Mouse (Mus musculus) embryonic fibroblast, embryonic 13.5 days (primary cell): ENCODE data around the gene Ppat. TPM values are rescaled to one million over a fixed set of nuclear protein-coding genes. Genes with fewer than 3 reads are reported as not detected.
"Not testable (repeated sequence)": the region's sequence is repeated elsewhere in the genome, so short reads cannot be mapped to it uniquely, and the experiment has no call there.

Experiments
- H3K27ac ChIP-seq: 2 replicates; pipeline ENCODE4 v1.5.1; 2012; ENCODE audit warnings: low read length, control low read depth, inconsistent platforms; ENCODE audit not compliant: insufficient read depth
- H3K4me1 ChIP-seq: 2 replicates; pipeline ENCODE4 v1.6.1; 2011; ENCODE audit warnings: low read length; ENCODE audit not compliant: control insufficient read depth, insufficient read depth
- H3K4me3 ChIP-seq: 2 replicates; pipeline ENCODE4 v1.5.1; 2011; ENCODE audit warnings: mild to moderate bottlenecking, control low read depth, low read length; ENCODE audit not compliant: insufficient read depth
- CTCF ChIP-seq: IDR thresholded peaks from 2 replicates; pipeline ENCODE4 v1.5.1; 2011; ENCODE audit warnings: mild to moderate bottlenecking, control low read depth, low read length, moderate library complexity, borderline replicate concordance; ENCODE audit not compliant: insufficient read depth
- POLR2A ChIP-seq: IDR thresholded peaks from 2 replicates; pipeline ENCODE4 v1.6.1; 2011; ENCODE audit warnings: low read depth, mild to moderate bottlenecking, control low read depth, low read length, moderate library complexity
- polyA plus RNA-seq: library from polyadenylated mRNA; stranded (reverse); fragments of >200 nt; gene quantifications from 2 replicates; pipeline ENCODE4 v1.2.4, GENCODE M21; 2011; ENCODE audit warnings: low read depth; ENCODE audit not compliant: missing spikeins, insufficient read length

The Ppat gene
- polyA plus RNA-seq, 1 experiment, result 17.0 TPM

DNA sequence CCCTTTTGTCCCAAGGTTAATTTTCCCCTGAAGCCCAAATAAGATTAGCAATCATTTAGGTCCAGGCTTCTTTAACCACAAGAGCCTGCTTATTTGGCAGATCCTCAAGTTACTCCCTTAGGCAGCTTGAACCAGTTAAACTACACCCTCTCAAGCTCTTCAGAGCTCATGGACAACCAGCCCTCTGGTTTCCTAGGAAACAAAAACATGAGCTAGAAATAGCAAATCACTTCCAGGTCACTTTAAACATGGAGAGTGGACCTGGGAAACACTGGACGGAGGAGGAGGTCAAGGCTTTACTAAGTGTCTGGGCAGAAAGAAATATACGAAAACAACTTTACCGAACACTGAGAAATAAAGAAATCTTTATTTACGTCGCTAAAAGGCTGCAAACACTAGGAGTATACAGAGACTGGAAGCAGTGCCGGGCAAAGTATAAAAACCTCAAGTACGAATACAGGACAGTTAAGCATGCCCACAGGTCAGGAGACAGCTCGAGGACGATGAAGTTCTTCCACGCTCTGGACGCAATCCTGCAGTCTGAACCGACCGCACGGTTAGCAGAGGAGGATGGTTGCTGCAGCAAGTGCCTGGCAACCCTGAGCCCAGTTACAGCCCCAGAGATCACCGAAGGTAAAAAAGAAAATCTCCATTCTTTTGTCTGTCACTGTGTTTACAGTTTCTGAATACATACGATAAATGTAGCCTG is 23.1 kb downstream of the Ppat start:
- TF ChIP-seq POLR2A (no peak), CTCF (no peak)
- peak overlapping the region; percentile 16; the same call in 1 of the 2 replicates for H3K27ac ChIP-seq
- peaks cover 4% of the 10 kb centered on the region for H3K4me1 ChIP-seq
- no peak overlapping the region for H3K4me3 ChIP-seq

DNA sequence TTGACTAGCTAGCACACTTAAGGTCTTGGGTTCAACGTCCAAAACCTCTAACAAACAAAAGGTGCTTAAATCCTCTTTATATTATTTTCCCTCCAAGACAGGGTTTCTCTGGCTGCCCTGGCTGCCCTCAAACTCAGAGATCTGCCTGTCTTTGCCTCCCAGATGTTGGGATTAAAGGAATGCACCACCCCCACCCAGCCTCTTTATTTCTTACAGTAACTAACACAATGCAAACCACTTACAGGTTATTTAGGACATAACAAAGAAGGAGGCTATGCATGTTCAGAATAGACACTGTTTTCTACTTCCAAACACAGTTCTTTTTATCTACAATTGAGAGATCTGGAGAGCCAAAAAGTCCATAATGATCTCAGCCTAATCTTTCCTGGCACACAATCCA is 27.1 kb downstream of the Ppat start:
- TF ChIP-seq CTCF (no peak), POLR2A (no peak)
- Histone ChIP-seq H3K4me3 (no peak overlapping the region), H3K27ac (no peak overlapping the region)

DNA sequence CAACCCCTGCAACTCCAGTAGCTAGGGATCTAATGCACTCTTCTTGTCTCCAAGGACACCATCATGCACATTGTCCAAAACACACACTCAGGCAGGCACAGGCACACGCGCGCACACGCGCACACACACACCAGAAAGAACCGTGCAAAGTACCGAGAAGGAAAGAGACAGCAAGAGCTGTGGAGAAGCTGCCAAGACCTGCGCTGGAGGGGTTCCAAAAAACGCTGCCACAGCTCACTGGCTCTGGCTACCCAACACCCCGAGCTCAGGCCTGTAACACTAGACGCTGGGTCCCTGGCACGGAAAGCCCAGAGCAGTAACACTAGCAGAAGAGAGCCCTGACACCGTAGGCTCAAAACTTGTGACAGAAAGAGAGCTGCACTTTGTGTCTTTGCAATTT is 27.9 kb downstream of the Ppat start:
- peaks cover 5% of the 10 kb centered on the region for H3K4me1 ChIP-seq
- H3K4me3 ChIP-seq, result no peak overlapping the region
- H3K27ac ChIP-seq, result no peak overlapping the region
- TF ChIP-seq POLR2A (no peak), CTCF (no peak)

More for the DNA sequence above, 27.1 kb downstream of the Ppat start:
- peaks cover 6% of the 10 kb centered on the region for H3K4me1 ChIP-seq

DNA sequence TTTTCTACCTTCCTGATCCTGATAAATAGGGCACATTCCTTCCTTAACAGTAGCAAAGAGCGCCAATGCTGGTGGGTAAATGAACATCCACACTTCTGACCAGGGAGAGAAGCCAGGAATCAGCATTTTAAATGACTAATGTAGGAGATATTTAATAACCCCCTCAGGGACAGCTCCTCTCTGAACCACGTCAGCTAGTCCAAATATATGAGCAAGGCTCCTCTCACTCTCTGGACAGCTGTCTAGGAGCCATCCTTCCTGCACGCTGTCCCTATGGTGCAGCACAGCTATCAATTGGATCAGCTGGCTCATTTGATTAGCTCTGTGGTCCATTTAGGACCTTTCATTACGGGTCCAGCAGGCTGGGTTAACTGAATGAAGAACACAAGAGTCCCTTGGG is 28.5 kb downstream of the Ppat start:
- H3K4me1 ChIP-seq, result peaks cover 2% of the 10 kb centered on the region; the same call in 1 of the 2 replicates
- H3K27ac ChIP-seq, result no peak overlapping the region
- TF ChIP-seq CTCF (no peak), POLR2A (no peak)
- no peak overlapping the region for H3K4me3 ChIP-seq

DNA sequence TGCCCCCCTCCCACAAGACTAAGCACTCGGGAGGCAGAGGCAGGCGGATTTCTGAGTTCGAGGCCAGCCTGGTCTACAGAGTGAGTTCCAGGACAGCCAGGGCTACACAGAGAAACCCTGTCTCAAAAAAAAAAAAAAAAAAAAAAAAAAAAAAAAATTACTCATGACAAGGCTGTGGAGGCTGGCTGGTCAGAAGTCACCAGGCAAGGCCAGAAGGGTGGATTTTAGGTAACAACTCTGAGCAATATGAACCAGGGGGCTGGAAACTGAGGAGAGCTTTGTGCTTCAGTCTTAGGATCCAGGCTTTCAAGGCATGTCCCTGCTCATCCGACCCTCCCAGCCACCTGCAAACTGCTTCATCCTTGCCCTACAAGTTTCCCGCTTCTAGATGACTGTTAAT is 38.9 kb downstream of the Ppat start:
- H3K4me3 ChIP-seq, H3K4me1 ChIP-seq, H3K27ac ChIP-seq: not testable (repeated sequence)

DNA sequence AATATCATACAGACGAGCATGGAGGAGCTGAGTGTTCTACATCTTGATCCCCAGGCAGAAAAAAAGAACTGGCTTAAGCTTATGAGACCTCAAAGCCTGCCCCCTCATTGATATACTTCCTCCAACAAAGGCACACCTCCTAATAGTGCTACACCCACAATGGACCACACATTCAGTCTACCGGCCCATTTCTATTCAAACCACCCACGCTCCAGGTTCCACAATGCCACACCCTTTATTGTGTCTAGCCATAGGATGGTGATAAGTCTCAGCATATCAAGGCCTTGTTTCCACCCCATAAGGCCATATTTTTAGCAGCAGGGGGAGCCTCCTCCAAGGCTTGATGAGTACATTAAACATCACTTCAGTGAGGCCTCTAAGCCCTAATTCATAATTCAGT is 40.6 kb downstream of the Ppat start:
- Histone ChIP-seq H3K4me3 (no peak overlapping the region), H3K27ac (no peak overlapping the region), H3K4me1 (no peaks in the 10 kb centered on the region)
- TF ChIP-seq POLR2A (no peak), CTCF (no peak)

DNA sequence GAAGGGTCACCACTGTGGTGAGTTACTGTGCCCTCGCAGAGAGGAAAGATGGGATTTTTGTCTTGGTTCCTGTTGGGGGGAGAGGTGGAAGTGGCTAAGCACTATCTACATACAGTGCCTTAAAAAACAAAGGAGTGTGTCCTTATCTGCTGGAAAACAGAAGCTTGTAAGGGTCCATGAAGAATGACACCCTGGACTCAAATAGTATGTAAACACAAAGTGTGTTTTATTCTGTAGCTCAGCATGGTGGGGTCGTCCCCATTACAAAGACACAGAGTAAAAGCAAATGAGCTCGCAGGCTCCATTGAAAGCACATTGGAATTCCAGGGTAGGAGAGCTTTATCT is 45.3 kb downstream of the Ppat start:
- Histone ChIP-seq H3K27ac (no peak overlapping the region), H3K4me3 (peak overlapping the region; percentile 65), H3K4me1 (no peaks in the 10 kb centered on the region)
- TF ChIP-seq CTCF (no peak), POLR2A (no peak)

DNA sequence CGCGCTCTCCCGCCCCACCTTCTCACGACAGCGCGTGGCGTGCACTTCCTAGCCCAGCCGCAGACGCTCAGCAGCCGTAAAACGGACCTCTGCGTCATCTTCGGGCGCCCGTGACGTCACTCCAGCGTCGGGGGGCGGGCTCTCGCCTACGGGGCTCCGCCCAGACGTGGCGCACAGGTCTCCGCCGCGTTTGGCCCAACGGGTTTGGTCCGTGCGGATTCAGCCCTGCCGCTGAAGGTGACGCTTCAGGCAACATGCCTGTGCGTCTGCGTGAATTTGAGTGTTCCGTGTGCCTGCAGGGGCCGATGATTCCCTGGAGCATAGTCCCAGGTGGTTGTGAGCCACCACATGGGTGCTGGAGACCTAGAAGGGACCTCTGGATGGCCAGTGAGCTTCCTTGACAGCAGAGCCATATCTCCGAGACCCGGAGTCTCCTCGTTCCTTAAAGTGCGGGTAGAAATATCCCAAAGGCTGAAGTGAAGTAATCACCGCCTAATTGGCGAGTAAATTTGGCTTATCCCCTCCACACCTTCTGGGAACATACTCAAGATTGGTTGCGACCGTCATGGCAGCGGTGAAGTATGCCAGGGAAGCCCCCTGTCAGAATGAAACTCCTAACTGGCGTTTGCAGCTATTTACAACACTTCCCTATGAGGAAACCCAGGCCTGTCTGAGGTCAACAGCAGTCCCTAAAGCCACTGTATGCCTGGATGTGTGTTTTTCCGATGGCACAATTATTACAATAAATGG is 45.8 kb downstream of the Ppat start, which contains the start of gene Aasdh:
Gene Aasdh, minus strand, starts transcription at position 110 of the 750 bp plus-strand sequence.
- peak; percentile 99 for TF ChIP-seq POLR2A
- TF ChIP-seq CTCF, result no peak
- Histone ChIP-seq H3K27ac (peak within 1 kb of the TSS; percentile 70), H3K4me1 (no peaks in the 10 kb centered on the region), H3K4me3 (peak within 1 kb of the TSS; percentile 79)

DNA sequence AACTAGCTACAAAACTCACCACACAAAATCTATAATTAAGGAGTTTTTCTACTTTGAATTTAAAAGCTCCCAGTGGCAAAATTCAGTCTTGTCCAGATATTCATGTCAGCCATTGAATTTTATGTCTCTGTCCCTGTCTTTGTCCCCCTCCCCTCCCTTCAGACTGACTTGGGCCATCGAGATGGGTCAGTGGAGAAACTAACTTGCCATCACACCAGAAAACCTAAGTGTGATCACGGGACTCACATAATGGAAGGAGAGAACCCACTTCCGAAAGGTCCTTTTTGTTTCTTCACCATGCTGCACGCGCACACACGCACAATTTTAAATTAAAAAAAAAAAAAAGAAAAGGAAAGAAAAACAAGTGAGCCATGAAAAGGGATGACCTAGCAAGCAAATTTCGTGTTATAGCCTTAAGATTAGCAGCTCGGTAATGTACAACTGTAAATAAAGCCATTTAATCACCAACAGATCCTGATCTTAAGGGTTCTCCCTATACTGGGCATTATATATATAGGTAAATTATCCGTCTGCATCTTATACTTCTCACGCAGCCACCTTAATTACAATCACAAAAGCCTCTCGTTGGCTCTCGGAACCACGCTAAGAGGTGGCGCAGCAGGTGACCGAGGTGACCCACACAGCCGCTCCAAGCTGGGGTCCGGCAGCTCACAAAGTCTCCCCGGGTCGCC is 46.5 kb downstream of the Ppat start:
- peak overlapping the region; percentile 43 for H3K27ac ChIP-seq
- H3K4me1 ChIP-seq, result no peaks in the 10 kb centered on the region
- TF ChIP-seq CTCF (no peak), POLR2A (no peak)
- H3K4me3 ChIP-seq, result peak overlapping the region; percentile 79

DNA sequence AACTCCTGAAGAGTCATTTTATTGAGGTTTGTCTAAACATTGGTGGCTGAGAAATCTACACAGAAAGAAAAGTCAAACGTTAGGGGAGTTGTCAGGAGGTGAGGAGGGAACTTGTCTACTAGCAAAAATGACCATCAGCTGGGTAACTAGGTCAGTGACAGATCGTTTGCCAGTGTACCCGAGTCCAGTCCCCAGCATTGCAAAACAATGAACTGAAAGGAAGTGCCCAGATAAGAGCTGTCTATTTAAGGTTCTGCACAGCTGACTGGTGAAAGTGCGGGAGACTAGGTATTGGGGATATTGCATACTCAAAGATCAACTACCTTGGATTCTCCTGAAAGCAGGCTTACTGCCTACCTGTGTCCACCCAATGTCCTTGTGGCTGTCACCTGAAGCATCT is 49.2 kb downstream of the Ppat start:
- TF ChIP-seq CTCF, result no peak
- no peak overlapping the region for H3K4me3 ChIP-seq
- no peak overlapping the region for H3K27ac ChIP-seq
- H3K4me1 ChIP-seq, result no peaks in the 10 kb centered on the region
